Mouse (Mus musculus) limb, embryonic 10.5 days (tissue): ENCODE results near the gene Utrn. TPM values are rescaled to one million over a fixed set of nuclear protein-coding genes. Genes with fewer than 3 reads are reported as not detected.

ENCODE experiments used
- DNase-seq: peaks from one replicate; pipeline ENCODE4 v3.0.0-alpha.2; 2017; ENCODE audit warnings: low spot score
- H3K27ac ChIP-seq: fragments of 300-500 bp; sonication (generic); 2 replicates; pipeline ENCODE4 v1.5.1; 2016; ENCODE audit warnings: mild to moderate bottlenecking
- H3K27me3 ChIP-seq: fragments of 300-500 bp; sonication (generic); 2 replicates; pipeline ENCODE4 v1.6.1; 2016; ENCODE audit warnings: low read depth, mild to moderate bottlenecking; ENCODE audit not compliant: poor library complexity, severe bottlenecking
- H3K36me3 ChIP-seq: fragments of 300-500 bp; sonication (generic); 2 replicates; pipeline ENCODE4 v1.6.1; 2016; ENCODE audit warnings: mild to moderate bottlenecking, moderate library complexity
- H3K4me1 ChIP-seq: fragments of 300-500 bp; sonication (generic); 2 replicates; pipeline ENCODE4 v1.6.1; 2016
- H3K4me3 ChIP-seq: fragments of 300-500 bp; sonication (generic); 2 replicates; pipeline ENCODE4 v1.5.1; 2016; ENCODE audit warnings: mild to moderate bottlenecking, moderate library complexity
- H3K9me3 ChIP-seq: fragments of 300-500 bp; sonication (generic); replicated peaks from 2 replicates; pipeline ENCODE4 v1.6.1; 2016; ENCODE audit warnings: mild to moderate bottlenecking
- WGBS: fragments of 180-500 bp; shearing (Covaris S2); methylation state at CpG from one replicate; pipeline ENCODE4 v1.1.7; 2016; 5-methylcytosine and 5-hydroxymethylcytosine counted together
- polyA plus RNA-seq: library from polyadenylated mRNA; unstranded; fragments of >200 nt; fragmentation: Nextera tagmentation; extraction: Ambion mirVana; gene quantifications from 2 replicates; pipeline ENCODE4 v1.2.1, GENCODE M21; 2016

The Utrn gene
- polyA plus RNA-seq, 1 experiment from 2014 or later = 49.0 TPM

GRCm38 (mm10) chr10:12820978-12821735, 48.0 kb downstream of the Utrn start:
- 91% methylated on average over 13 of the region's 13 CpGs for WGBS
- no peak overlapping the region for H3K4me3 ChIP-seq
- no peaks in the 10 kb centered on the region for H3K9me3 ChIP-seq
- no peak overlapping the region for H3K27ac ChIP-seq
- peaks cover 12% of the 10 kb centered on the region; the same call in 1 of the 2 replicates for H3K4me1 ChIP-seq
- H3K36me3 ChIP-seq = no peaks in the 10 kb centered on the region
- H3K27me3 ChIP-seq = no peaks in the 10 kb centered on the region
- DNase-seq = no peak

- 95% methylated on average over 6 of the region's 6 CpGs for WGBS
- Histone ChIP-seq H3K36me3 (no peaks in the 10 kb centered on the region), H3K27ac (no peak overlapping the region), H3K4me3 (no peak overlapping the region), H3K4me1 (peaks cover 7% of the 10 kb centered on the region), H3K27me3 (no peaks in the 10 kb centered on the region), H3K9me3 (no peaks in the 10 kb centered on the region)
- DNase-seq = no peak
These were observed 51.8 kb downstream of the Utrn start for GRCm38 (mm10) chr10:12817409-12817808.

GRCm38 (mm10) chr10:12816530-12816929, 52.6 kb downstream of the Utrn start:
- H3K4me1 ChIP-seq = peaks cover 12% of the 10 kb centered on the region

GRCm38 (mm10) chr10:12814411-12814810, 54.8 kb downstream of the Utrn start:
- no peaks in the 10 kb centered on the region for H3K36me3 ChIP-seq
- DNase-seq = no peak
- no peak overlapping the region for H3K27ac ChIP-seq
- no peaks in the 10 kb centered on the region for H3K27me3 ChIP-seq
- H3K4me1 ChIP-seq = peaks cover 33% of the 10 kb centered on the region
- WGBS = 90% methylated on average over 7 of the region's 7 CpGs
- no peaks in the 10 kb centered on the region for H3K9me3 ChIP-seq
- H3K4me3 ChIP-seq = no peak overlapping the region

More at GRCm38 (mm10) chr10:12816530-12816929, 52.6 kb downstream of the Utrn start:
- Histone ChIP-seq H3K27ac (no peak overlapping the region), H3K9me3 (no peaks in the 10 kb centered on the region), H3K4me3 (no peak overlapping the region), H3K36me3 (no peaks in the 10 kb centered on the region), H3K27me3 (no peaks in the 10 kb centered on the region)
- no peak for DNase-seq
- WGBS = 93% methylated on average over 6 of the region's 6 CpGs

GRCm38 (mm10) chr10:12813881-12814280, 55.3 kb downstream of the Utrn start:
- Histone ChIP-seq H3K27me3 (no peaks in the 10 kb centered on the region), H3K4me3 (no peak overlapping the region), H3K9me3 (no peaks in the 10 kb centered on the region), H3K4me1 (peaks cover 39% of the 10 kb centered on the region), H3K27ac (no peak overlapping the region), H3K36me3 (no peaks in the 10 kb centered on the region)
- no peak for DNase-seq
- WGBS = 90% methylated on average over 4 of the region's 4 CpGs

GRCm38 (mm10) chr10:12813211-12813811, 55.9 kb downstream of the Utrn start:
- H3K9me3 ChIP-seq = no peaks in the 10 kb centered on the region
- 77% methylated on average over 12 of the region's 12 CpGs for WGBS
- H3K4me1 ChIP-seq = peaks cover 44% of the 10 kb centered on the region
- no peak overlapping the region for H3K27ac ChIP-seq
- no peaks in the 10 kb centered on the region for H3K27me3 ChIP-seq
- no peak overlapping the region for H3K4me3 ChIP-seq
- H3K36me3 ChIP-seq = no peaks in the 10 kb centered on the region
- DNase-seq = no peak

- DNase-seq = no peak
- Histone ChIP-seq H3K27me3 (no peaks in the 10 kb centered on the region), H3K4me1 (peaks cover 50% of the 10 kb centered on the region), H3K9me3 (no peaks in the 10 kb centered on the region), H3K4me3 (no peak overlapping the region), H3K36me3 (no peaks in the 10 kb centered on the region), H3K27ac (no peak overlapping the region)
- WGBS = 74% methylated on average over 5 of the region's 5 CpGs
These were observed 56.5 kb downstream of the Utrn start for GRCm38 (mm10) chr10:12812680-12813079.

- no peaks in the 10 kb centered on the region for H3K36me3 ChIP-seq
- no peak for DNase-seq
- WGBS = 84% methylated on average over 2 of the region's 2 CpGs
- no peak overlapping the region for H3K4me3 ChIP-seq
- H3K4me1 ChIP-seq = peaks cover 57% of the 10 kb centered on the region
- peak overlapping the region; percentile 61 for H3K27ac ChIP-seq
- H3K27me3 ChIP-seq = no peaks in the 10 kb centered on the region
- H3K9me3 ChIP-seq = no peaks in the 10 kb centered on the region
These were observed 58.3 kb downstream of the Utrn start for GRCm38 (mm10) chr10:12810816-12811215.

GRCm38 (mm10) chr10:12809702-12810101, 59.5 kb downstream of the Utrn start:
- Histone ChIP-seq H3K4me3 (no peak overlapping the region), H3K27me3 (no peaks in the 10 kb centered on the region), H3K4me1 (peaks cover 57% of the 10 kb centered on the region), H3K9me3 (no peaks in the 10 kb centered on the region), H3K27ac (no peak overlapping the region), H3K36me3 (no peaks in the 10 kb centered on the region)
- WGBS = 33% methylated on average over 3 of the region's 3 CpGs
- DNase-seq = no peak

- no peaks in the 10 kb centered on the region for H3K27me3 ChIP-seq
- H3K27ac ChIP-seq = peak overlapping the region; percentile 25; the same call in 1 of the 2 replicates
- WGBS = 85% methylated on average over 4 of the region's 4 CpGs
- no peak overlapping the region for H3K4me3 ChIP-seq
- H3K9me3 ChIP-seq = no peaks in the 10 kb centered on the region
- no peak for DNase-seq
- H3K36me3 ChIP-seq = no peaks in the 10 kb centered on the region
- H3K4me1 ChIP-seq = peaks cover 57% of the 10 kb centered on the region
These were observed 60.7 kb downstream of the Utrn start for GRCm38 (mm10) chr10:12808467-12808866.

- 89% methylated on average over 9 of the region's 9 CpGs for WGBS
- H3K4me1 ChIP-seq = peaks cover 51% of the 10 kb centered on the region
These were observed 61.5 kb downstream of the Utrn start for GRCm38 (mm10) chr10:12807706-12808105.

GRCm38 (mm10) chr10:12805826-12806225, 63.3 kb downstream of the Utrn start:
- no peak overlapping the region for H3K27ac ChIP-seq
- no peaks in the 10 kb centered on the region for H3K36me3 ChIP-seq
- peaks cover 38% of the 10 kb centered on the region for H3K4me1 ChIP-seq
- H3K9me3 ChIP-seq = no peaks in the 10 kb centered on the region
- 91% methylated on average over 2 of the region's 2 CpGs for WGBS
- DNase-seq = no peak
- no peaks in the 10 kb centered on the region for H3K27me3 ChIP-seq
- no peak overlapping the region for H3K4me3 ChIP-seq

More at GRCm38 (mm10) chr10:12807706-12808105, 61.5 kb downstream of the Utrn start:
- no peak overlapping the region for H3K4me3 ChIP-seq
- H3K27ac ChIP-seq = peak overlapping the region; percentile 44; the same call in 1 of the 2 replicates
- no peaks in the 10 kb centered on the region for H3K36me3 ChIP-seq
- DNase-seq = no peak
- H3K27me3 ChIP-seq = no peaks in the 10 kb centered on the region
- no peaks in the 10 kb centered on the region for H3K9me3 ChIP-seq

- Histone ChIP-seq H3K27ac (no peak overlapping the region), H3K9me3 (no peaks in the 10 kb centered on the region), H3K4me1 (peaks cover 19% of the 10 kb centered on the region), H3K4me3 (no peak overlapping the region), H3K36me3 (no peaks in the 10 kb centered on the region), H3K27me3 (no peaks in the 10 kb centered on the region)
- 86% methylated on average over 1 of the region's 1 CpGs for whole genome bisulfite sequencing
- DNase-seq = no peak
These were observed 65.2 kb downstream of the Utrn start for GRCm38 (mm10) chr10:12803939-12804338.
